Mouse (Mus musculus) heart, adult 10 weeks (tissue): Measurements from ENCODE around the gene Golga4. TPM values are rescaled to one million over a fixed set of nuclear protein-coding genes. Genes with fewer than 3 reads are reported as not detected.

ENCODE experiments used
- polyA plus RNA-seq: library from polyadenylated mRNA; stranded (reverse); fragments of 350-450 nt; fragmentation: Illumina TruSeq; extraction: RNeasy Lipid Tissue Mini Kit (QIAGEN cat#74804); gene quantifications from one replicate; pipeline ENCODE4 v1.2.3, GENCODE M21; 2014; ENCODE audit warnings: low read depth, low replicate concordance

The Golga4 gene
- 310 TPM for polyA plus RNA-seq

GRCm38 (mm10) chr9:118506020-118506403 lies at the start of gene Golga4:
Gene Golga4, plus strand, starts transcription at chr9:118506267.

DNA sequence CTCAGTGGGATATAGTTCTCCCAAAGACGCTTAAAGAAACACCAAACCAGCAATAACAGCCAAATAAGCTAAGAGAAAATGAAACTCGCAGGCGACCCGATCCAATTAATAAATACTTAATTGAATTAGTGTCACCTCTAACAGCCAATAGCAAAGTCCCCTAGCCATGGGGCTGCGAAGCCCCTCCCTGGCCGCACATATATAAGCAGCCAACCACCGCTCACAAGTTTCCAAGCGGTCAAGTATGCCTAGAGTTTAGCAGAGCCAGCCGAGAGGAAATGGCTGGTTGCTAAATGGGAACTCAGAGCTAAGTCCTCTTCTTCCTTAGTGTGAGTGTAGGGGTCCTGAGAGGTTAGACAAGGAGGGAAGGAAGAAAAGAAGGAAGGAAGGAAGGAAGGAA lies 28.1 kb upstream of the Golga4 start, which contains the start of gene Eomes:
Gene Eomes, plus strand, starts transcription at position 252 of the 400 bp plus-strand sequence.

GRCm38 (mm10) chr9:118606148-118606816 lies 100.2 kb downstream of the Golga4 start, which contains the start of gene Itga9:
Gene Itga9, plus strand, starts transcription at chr9:118606690.

Other genes starting within 250 kb of the Golga4 start
- gene Eomes, start 28.1 kb upstream of the Golga4 start, polyA plus RNA-seq, result not detected
- gene Itga9, start 100.4 kb downstream of the Golga4 start, polyA plus RNA-seq, result 20.5 TPM